Mouse (Mus musculus): ENCODE data around the gene Ica1l.
"Not testable (repeated sequence)": the region's sequence is repeated elsewhere in the genome, so short reads cannot be mapped to it uniquely, and the experiment has no call there.

Ica1l gene

DNA sequence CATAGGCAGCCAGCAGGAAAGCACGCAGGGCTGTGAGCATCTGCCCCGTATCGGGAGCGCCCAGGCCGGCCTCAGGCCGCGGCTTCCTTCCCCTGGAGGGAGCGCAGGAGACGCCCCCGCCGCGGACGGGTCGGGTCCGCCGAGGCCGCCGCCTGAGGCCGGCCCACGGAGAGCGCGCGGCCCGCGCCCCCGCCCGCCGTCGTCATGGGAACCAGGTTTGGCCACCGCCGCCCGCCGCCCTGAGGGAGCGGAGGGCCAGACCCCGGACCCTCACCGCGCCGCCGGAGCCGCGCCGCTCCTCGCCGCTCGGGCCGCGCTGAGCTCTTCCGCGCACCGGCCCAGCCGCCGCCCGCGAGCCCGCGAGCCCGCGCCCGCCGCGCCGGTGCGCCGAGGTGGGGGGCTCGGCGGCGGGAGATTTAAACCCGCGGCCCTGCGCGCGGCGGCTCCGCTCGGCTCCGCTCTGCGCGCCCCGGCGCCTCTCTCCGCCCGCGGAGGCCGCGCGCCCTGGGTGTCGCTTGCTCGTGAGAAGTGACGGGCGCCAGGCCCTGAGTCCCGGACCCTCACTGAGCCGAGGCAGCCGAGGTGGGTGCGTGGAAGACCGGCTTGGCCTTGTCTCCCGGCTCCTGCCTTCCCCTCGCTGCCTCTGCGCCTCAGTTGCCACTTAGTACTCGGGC is at the start of gene Ica1l:
Gene Ica1l (minus strand): TSS at position 389 of the 674 bp plus-strand sequence.
- DNase-seq (ENCODE audit: low read depth, low spot score): no peak

DNA sequence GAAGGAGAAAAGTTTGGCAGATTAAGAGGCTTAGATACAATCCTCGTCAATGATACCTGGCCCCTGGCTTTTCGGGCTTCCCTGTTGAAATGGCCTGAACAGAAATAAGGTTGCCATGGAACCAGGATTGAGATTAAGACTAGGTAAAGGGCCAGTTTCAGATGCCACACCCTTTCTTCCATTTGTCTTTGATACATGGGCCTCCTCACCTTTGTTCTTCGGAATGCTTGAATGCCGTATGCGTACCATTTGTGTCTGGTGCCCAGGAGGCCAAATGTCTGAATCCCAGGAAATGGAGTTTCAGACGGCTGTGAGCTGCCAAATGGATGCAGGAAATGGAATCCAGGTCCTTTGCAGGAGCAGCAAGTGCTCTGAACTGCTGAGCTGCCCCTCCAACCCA is 33.4 kb upstream of the Ica1l start:
- DNase-seq (ENCODE audit: low read depth, low spot score): no peak

DNA sequence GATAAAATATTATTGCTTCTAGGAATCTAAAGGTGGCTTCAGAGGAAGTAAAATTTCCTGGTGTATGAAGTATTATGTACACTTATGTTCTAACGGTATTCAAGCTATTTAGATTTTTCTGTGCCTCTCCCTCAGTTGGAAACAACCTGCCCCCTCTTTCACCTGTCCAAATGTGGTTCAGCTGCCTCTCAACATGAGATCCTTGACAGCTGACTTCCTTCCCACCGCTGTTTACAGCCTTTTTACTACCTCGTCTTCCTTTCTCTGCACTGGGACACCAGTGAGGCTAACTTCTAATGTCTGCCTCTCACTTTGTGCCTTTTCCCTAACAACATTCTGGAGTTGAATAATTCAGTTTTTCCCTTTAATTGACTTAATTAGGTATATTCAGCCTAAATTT is 32.6 kb upstream of the Ica1l start:
- no peak for DNase-seq (ENCODE audit: low read depth, low spot score)

DNA sequence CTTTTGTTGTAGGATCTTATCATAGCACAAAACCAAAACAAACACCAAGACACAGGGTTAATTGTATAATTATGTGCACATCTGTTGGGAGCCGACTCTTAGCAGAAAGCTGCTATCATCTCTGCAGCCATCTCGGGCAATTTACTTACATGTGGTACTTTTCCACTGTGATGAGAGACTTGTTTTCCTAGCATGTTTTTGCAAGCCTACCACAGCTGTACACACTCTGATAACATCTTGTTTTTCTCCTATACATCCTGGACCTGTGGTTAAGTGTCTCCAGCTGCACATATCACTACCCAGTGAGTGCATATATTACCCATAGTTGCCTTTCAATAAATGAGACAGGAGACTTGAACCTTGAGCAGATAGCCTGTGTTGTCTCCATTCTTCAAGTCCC is 32.0 kb upstream of the Ica1l start:
- no peak for DNase-seq (ENCODE audit: low read depth, low spot score)

DNA sequence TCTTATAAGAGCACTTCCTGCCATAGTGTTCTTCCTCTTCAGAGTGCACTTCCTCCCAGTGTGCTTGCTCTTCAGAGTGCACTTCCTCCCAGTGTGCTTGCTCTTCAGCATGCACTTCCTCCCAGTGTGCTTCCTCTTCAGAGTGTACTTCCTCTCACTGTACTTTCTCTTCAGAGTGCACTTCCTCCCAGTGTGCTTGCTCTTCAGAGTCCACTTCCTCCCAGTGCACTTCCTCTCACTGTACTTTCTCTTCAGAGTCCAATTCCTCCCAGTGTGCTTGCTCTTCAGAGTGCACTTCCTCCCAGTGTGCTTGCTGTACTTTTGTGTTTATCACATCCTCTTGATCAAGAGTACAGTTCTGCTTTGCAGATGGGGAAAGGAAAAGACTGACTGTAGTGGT is 27.7 kb upstream of the Ica1l start:
- DNase-seq (ENCODE audit: low read depth, low spot score): peak; percentile 3

DNA sequence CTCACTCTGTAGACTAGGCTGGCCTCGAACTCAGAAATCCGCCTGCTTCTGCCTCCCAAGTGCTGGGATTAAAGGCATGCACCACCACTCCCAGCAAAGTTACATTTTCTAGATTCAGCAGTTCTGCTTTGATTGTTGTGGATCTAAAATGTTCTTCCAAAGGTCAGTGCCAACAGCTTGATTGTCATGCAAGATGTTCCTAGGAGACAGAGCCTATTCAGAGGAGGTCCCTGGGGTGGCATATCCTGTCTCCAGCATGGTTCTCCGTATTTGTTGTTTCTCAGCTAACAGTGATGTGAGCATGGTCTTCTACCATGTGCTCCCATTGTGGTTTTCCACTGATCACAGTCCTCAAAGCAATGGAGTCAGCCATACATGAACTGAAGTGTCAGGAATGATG is 13.3 kb upstream of the Ica1l start:
- no peak for DNase-seq (ENCODE audit: low read depth, low spot score)

DNA sequence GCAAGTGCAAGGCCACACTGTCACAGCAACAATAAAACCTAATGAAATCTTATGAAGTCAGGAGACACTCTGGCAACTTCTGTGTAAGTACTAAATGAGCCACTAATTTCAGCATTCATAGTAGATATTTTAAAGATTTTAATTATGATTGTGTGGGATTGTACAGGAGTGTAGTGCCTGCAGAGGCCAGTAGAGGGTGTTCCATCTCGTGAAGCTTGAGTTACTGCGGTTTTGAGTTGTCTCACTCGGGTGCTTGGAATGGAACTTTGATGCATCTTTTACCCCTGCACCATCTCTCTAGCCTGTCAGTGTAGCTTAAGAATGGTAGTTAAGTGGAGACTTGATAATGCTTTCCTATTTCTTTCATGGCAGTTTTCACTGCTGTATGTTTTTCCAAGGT is 11.7 kb upstream of the Ica1l start:
- no peak for DNase-seq (ENCODE audit: low read depth, low spot score)

DNA sequence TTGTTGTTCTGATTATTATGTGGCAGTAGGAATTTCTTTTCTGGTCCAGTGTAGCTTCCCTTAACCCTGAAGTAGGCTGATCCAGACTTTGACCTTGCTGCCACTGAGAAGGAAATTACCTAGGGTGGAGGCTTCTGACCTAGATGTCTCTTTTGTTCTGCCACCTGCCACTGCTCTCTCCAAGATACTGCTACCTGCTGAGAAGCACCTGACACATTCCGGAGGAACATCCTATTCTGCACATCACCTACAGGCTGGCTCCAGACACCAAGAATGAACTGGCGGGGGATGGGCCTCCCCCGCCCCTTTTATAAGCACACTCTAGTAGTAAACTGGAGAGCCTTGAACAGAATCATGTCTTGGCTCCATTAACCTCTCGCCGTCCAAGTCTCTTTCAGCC is 4.5 kb upstream of the Ica1l start:
- DNase-seq (ENCODE audit: low read depth, low spot score): not testable (repeated sequence)

- DNase-seq (ENCODE audit: low read depth, low spot score): no peak
These were observed 1.6 kb upstream of the Ica1l start for GRCm38 (mm10) chr1:60044595-60044994.

DNA sequence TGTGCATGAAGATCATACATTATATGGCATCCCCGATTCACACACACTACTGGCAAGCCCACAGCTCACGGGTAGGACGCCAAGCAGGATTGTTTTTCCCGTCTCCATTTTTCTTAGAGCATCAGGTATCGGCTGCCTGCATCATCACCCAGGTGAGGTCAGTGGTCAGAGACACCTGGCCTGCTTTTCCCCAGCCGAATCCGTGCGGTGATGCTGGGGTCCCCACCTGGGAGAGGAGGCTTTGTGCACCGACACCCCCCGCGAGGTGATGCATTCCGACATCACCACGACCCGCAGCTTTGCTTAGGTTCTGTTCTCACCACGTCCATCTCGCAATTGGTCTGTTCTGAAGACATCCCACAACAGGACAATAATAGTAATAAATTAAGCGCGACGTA is 587 bp downstream of the Ica1l start:
- no peak for DNase-seq (ENCODE audit: low read depth, low spot score)

- DNase-seq (ENCODE audit: low read depth, low spot score): no peak
These were observed 7.9 kb downstream of the Ica1l start for GRCm38 (mm10) chr1:60035044-60035443.

GRCm38 (mm10) chr1:60017031-60017469 is 25.9 kb downstream of the Ica1l start:
- no peak for DNase-seq (ENCODE audit: low read depth, low spot score)

GRCm38 (mm10) chr1:60016136-60016611 is 26.8 kb downstream of the Ica1l start:
- DNase-seq (ENCODE audit: low read depth, low spot score): peak; percentile 14

DNA sequence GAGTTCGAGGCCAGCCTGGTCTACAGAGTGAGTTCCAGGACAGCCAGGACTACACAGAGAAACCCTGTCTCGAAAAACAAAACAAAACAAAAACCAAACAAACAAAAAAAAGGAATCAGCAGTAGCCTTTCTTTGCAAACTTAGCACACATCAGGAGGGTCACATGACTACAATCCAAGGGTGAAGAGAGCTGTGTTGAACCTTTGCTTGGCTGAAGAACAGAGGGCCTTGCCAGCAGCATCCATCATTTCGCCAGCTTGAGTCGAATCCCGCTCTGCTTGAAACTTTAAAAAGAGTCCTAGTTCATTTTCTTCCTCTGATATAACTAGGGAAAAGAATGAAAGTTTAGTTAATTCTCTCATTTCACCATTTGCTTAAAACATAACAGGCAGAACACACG is 27.5 kb downstream of the Ica1l start:
- DNase-seq (ENCODE audit: low read depth, low spot score): no peak

DNA sequence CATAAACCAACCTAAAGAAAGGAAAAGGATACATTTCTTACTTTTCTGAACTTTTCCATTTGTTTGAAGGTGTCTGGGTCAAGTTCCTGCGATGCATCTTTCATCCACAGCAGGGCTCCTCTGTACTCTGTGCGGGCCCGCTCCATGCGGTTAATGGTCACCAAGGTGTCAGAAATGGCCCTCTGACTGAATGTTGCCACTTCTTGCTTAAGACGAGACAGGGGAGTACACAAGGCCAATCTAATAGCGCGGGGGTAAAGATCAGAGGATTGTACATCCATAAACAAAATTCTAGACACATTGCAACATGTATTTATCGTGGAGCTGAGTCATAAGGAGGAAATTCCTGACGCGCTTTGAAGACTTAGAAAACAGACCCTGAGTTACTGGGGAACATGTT is 29.2 kb downstream of the Ica1l start:
- no peak for DNase-seq (ENCODE audit: low read depth, low spot score)

GRCm38 (mm10) chr1:60008743-60009142 is 34.2 kb downstream of the Ica1l start:
- no peak for DNase-seq (ENCODE audit: low read depth, low spot score)

- DNase-seq (ENCODE audit: low read depth, low spot score): no peak
These were observed 35.6 kb downstream of the Ica1l start for GRCm38 (mm10) chr1:60007337-60007736.

DNA sequence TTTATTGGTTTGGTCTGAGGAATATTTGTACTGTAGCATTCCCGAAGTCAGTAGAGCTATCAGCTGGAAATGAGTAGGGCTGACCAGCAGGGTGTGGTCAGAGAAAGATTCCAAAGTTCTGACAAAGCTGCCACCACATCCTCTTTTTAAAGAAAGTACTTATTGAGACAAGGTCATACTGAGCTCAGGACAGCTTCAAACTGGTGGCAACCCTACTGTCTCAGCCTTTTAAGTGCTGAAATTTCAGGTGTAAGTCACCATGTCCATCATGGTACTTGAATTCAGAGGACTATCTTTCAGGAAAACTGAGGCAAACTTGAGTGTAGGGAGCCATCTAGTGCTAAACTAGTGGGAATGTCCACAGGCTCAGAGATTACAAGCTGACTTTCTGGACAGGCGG is 42.7 kb downstream of the Ica1l start:
- peak; percentile 25 for DNase-seq (ENCODE audit: low read depth, low spot score)

DNA sequence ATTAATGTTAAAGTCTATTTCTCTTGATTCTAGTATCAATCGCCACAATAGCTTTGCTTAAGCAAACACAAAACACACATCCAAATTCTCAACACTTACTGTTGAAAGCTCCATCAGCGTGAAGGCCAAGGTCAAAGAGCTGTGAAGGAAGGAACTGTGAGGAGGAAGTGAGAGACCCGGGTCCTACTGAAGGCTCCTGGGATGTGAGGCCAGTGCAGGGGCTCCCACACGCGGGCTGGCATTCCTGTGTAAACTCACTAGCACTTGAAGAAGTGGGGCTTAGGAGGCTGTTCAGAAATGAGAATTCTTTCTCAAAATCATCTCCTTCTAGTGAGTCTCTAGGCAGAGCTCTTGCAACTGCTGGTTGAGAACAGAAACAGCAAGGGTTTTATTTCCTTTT is 45.6 kb downstream of the Ica1l start:
- DNase-seq (ENCODE audit: low read depth, low spot score): no peak

DNA sequence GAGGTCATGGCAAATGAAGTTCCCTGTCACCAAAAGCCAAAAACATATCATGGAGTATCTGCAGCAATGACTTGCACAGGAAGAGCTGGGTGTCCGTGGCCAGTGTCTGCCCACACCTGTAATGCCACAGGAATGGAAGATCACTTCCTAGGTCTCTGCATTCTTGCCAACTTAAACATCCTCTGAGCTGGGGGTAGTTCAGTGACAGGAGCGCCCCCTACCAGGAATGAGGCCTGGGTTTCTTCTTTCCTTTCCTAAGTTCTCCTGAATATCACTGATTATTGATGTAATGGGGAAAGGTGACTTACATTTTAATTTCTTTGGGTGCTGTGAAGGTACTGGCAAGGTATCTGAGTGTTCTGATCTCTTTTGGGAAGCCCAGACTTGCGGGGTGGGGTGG is 47.3 kb downstream of the Ica1l start:
- DNase-seq (ENCODE audit: low read depth, low spot score): no peak

DNA sequence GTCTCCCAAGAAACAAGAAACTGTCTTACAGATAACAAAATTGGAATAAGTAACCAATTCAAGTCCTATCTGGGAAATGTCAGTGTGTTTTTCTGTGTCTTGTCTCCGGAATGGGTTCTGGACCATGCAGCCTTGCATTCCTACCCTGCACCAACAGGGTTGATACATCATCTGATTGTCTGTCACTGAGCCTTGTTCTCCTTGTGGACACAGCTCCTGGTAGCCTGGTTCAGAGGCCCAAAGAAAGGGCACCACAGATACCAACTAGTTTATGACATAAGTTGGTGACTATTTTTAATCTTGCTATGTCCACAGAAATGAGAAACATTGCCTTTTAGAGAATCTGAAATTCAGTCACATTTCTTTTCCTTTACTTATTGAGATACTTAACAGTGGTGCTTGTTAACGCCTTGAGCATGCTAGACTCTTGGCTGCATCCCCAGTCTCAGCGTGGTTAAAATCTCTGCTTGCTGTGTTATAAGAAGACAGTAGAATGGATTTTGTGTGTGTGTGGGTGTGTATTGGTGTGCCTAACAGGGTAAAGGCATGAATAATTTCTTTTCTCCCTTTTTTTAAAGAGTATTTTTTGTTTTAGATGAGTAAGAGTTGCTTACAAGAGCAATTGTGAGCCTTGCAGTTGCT is 55.5 kb downstream of the Ica1l start:
- no peak for DNase-seq (ENCODE audit: low read depth, low spot score)

GRCm38 (mm10) chr1:59986626-59987025 is 56.4 kb downstream of the Ica1l start:
- no peak for DNase-seq (ENCODE audit: low read depth, low spot score)

GRCm38 (mm10) chr1:59967291-59967690 is 75.7 kb downstream of the Ica1l start:
- DNase-seq (ENCODE audit: low read depth, low spot score): no peak
